Mouse (Mus musculus) heart, embryonic 16.5 days (tissue): Measurements from ENCODE around the gene Plac8. TPM values are rescaled to one million over a fixed set of nuclear protein-coding genes. Genes with fewer than 3 reads are reported as not detected.

Source experiments
- polyA plus RNA-seq: library from polyadenylated mRNA; unstranded; fragments of >200 nt; fragmentation: Nextera tagmentation; extraction: Ambion mirVana; gene quantifications from 2 replicates; pipeline ENCODE4 v1.2.1, GENCODE M21; 2015

Plac8 gene
- polyA plus RNA-seq, 1 experiment from 2014 or later: 44.7 TPM

Other genes with a start within 250 kb of the Plac8 start
- 149 and 150 TPM in 2 replicates for gene Sec31a, start 156.0 kb downstream of the Plac8 start, polyA plus RNA-seq
- gene Lin54, start 71.6 kb downstream of the Plac8 start, polyA plus RNA-seq: 9.9 and 10.8 TPM in 2 replicates
- 137 and 151 TPM in 2 replicates for gene Cops4, start 53.9 kb downstream of the Plac8 start, polyA plus RNA-seq
- gene Coq2, start 102.9 kb upstream of the Plac8 start, polyA plus RNA-seq: 73.2 TPM in 2 replicates
- gene Hpse, start 147.5 kb upstream of the Plac8 start, polyA plus RNA-seq: 1.2 and 1.7 TPM in 2 replicates
- gene Helq, start 226.4 kb upstream of the Plac8 start, polyA plus RNA-seq: 8.7 and 9.5 TPM in 2 replicates
- gene Mrps18c, start 226.4 kb upstream of the Plac8 start, polyA plus RNA-seq: 124 and 128 TPM in 2 replicates
- 29.5 and 38.1 TPM in 2 replicates for gene Abraxas1, start 248.7 kb upstream of the Plac8 start, polyA plus RNA-seq